Mouse (Mus musculus) kidney, embryonic 16.5 days (tissue): ENCODE measurements around the gene Arfgef3. TPM values are rescaled to one million over a fixed set of nuclear protein-coding genes. Genes with fewer than 3 reads are reported as not detected.

Experiments used
- ATAC-seq: fragments of 200-750 bp; cut with Nextera tagmentation; 2 replicates; pipeline ENCODE4 v1.8.0; 2017; ENCODE audit warnings: moderate TSS enrichment; ENCODE audit not compliant: low FRiP score, low TSS enrichment
- H3K27ac ChIP-seq: fragments of 300-500 bp; sonication (generic); 2 replicates; pipeline ENCODE4 v1.5.1; 2014; ENCODE audit warnings: low read length
- H3K27me3 ChIP-seq: fragments of 300-500 bp; sonication (generic); 2 replicates; pipeline ENCODE4 v1.6.1; 2014; ENCODE audit warnings: low read length, control low read depth, mixed read lengths; ENCODE audit not compliant: insufficient read depth
- H3K36me3 ChIP-seq: fragments of 300-500 bp; sonication (generic); 2 replicates; pipeline ENCODE4 v1.6.1; 2014; ENCODE audit warnings: low read length, control low read depth, mixed read lengths; ENCODE audit not compliant: insufficient read depth
- H3K4me1 ChIP-seq: fragments of 300-500 bp; sonication (generic); 2 replicates; pipeline ENCODE4 v1.6.1; 2014; ENCODE audit warnings: low read length, control low read depth, mixed read lengths; ENCODE audit not compliant: insufficient read depth
- H3K4me2 ChIP-seq: fragments of 300-500 bp; sonication (generic); replicated peaks from 2 replicates; pipeline ENCODE4 v1.6.1; 2014; ENCODE audit warnings: low read depth, low read length
- H3K4me3 ChIP-seq: fragments of 300-500 bp; sonication (generic); 2 replicates; pipeline ENCODE4 v1.5.1; 2014; ENCODE audit warnings: mild to moderate bottlenecking, low read length
- H3K9ac ChIP-seq: fragments of 300-500 bp; sonication (generic); replicated peaks from 2 replicates; pipeline ENCODE4 v1.6.1; 2014; ENCODE audit warnings: low read length
- H3K9me3 ChIP-seq: fragments of 300-500 bp; sonication (generic); 2 replicates; pipeline ENCODE4 v1.6.1; 2016; ENCODE audit warnings: low read length, control low read depth
- WGBS: fragments of 180-500 bp; shearing (Covaris S2); extraction: QIAGEN DNeasy Blood & Tissue Kit; methylation state at CpG from one replicate; pipeline ENCODE4 v1.1.7; 2014; 5-methylcytosine and 5-hydroxymethylcytosine counted together
- polyA plus RNA-seq: library from polyadenylated mRNA; unstranded; fragments of >200 nt; fragmentation: Nextera tagmentation; extraction: Ambion mirVana; gene quantifications from 2 replicates; pipeline ENCODE4 v1.2.1, GENCODE M21; 2015

Arfgef3 gene
- polyA plus RNA-seq, 1 experiment from 2014 or later, result 1.6 TPM

GRCm38 (mm10) chr10:18741024-18741423, 2.7 kb downstream of the Arfgef3 start:
- no peaks in the 10 kb centered on the region for H3K36me3 ChIP-seq
- no peak overlapping the region for H3K9ac ChIP-seq
- 0 out of 2 replicates have a peak, but pooled peaks cover 4% of the 10 kb centered on the region for H3K4me1 ChIP-seq
- H3K4me2 ChIP-seq, result no peak overlapping the region
- no peaks in the 10 kb centered on the region for H3K9me3 ChIP-seq
- H3K27me3 ChIP-seq, result peaks cover 9% of the 10 kb centered on the region; the same call in 1 of the 2 replicates
- 84% methylated on average over 8 of the region's 8 CpGs for WGBS
- no peak for ATAC-seq
- no peak overlapping the region for H3K27ac ChIP-seq
- H3K4me3 ChIP-seq, result no peak overlapping the region

GRCm38 (mm10) chr10:18728548-18728947, 15.2 kb downstream of the Arfgef3 start:
- H3K4me2 ChIP-seq, result no peak overlapping the region
- no peaks in the 10 kb centered on the region for H3K36me3 ChIP-seq
- H3K4me1 ChIP-seq, result no peaks in the 10 kb centered on the region
- no peaks in the 10 kb centered on the region for H3K9me3 ChIP-seq
- H3K9ac ChIP-seq, result no peak overlapping the region
- no peaks in the 10 kb centered on the region for H3K27me3 ChIP-seq
- no peak overlapping the region for H3K4me3 ChIP-seq
- no peak for ATAC-seq
- 91% methylated on average over 1 of the region's 1 CpGs for WGBS
- no peak overlapping the region for H3K27ac ChIP-seq

GRCm38 (mm10) chr10:18711436-18711835, 32.3 kb downstream of the Arfgef3 start:
- Histone ChIP-seq H3K4me1 (no peaks in the 10 kb centered on the region), H3K27ac (no peak overlapping the region), H3K27me3 (no peaks in the 10 kb centered on the region), H3K36me3 (no peaks in the 10 kb centered on the region), H3K9me3 (no peaks in the 10 kb centered on the region), H3K4me2 (no peak overlapping the region), H3K9ac (no peak overlapping the region), H3K4me3 (no peak overlapping the region)
- no peak for ATAC-seq
- WGBS, result 94% methylated on average over 4 of the region's 4 CpGs

GRCm38 (mm10) chr10:18710949-18711348, 32.8 kb downstream of the Arfgef3 start:
- no peaks in the 10 kb centered on the region for H3K36me3 ChIP-seq
- no peaks in the 10 kb centered on the region for H3K9me3 ChIP-seq
- 68% methylated on average over 6 of the region's 6 CpGs for WGBS
- no peak overlapping the region for H3K27ac ChIP-seq
- H3K4me2 ChIP-seq, result no peak overlapping the region
- ATAC-seq, result no peak
- H3K4me1 ChIP-seq, result no peaks in the 10 kb centered on the region
- no peak overlapping the region for H3K4me3 ChIP-seq
- H3K9ac ChIP-seq, result no peak overlapping the region
- H3K27me3 ChIP-seq, result no peaks in the 10 kb centered on the region

- 87% methylated on average over 2 of the region's 2 CpGs for WGBS
- no peak overlapping the region for H3K4me3 ChIP-seq
- H3K4me1 ChIP-seq, result peaks cover 2% of the 10 kb centered on the region
- no peak overlapping the region for H3K4me2 ChIP-seq
- H3K9me3 ChIP-seq, result no peaks in the 10 kb centered on the region
- H3K27me3 ChIP-seq, result no peaks in the 10 kb centered on the region
- no peak overlapping the region for H3K27ac ChIP-seq
- no peaks in the 10 kb centered on the region for H3K36me3 ChIP-seq
- no peak for ATAC-seq
- no peak overlapping the region for H3K9ac ChIP-seq
These were observed 33.9 kb downstream of the Arfgef3 start for GRCm38 (mm10) chr10:18709836-18710235.

GRCm38 (mm10) chr10:18708641-18709040, 35.1 kb downstream of the Arfgef3 start:
- H3K9ac ChIP-seq, result no peak overlapping the region
- no peaks in the 10 kb centered on the region for H3K9me3 ChIP-seq
- no peak overlapping the region for H3K27ac ChIP-seq
- no peak for ATAC-seq
- H3K4me3 ChIP-seq, result no peak overlapping the region
- no peaks in the 10 kb centered on the region for H3K36me3 ChIP-seq
- peaks cover 4% of the 10 kb centered on the region for H3K4me1 ChIP-seq
- H3K27me3 ChIP-seq, result no peaks in the 10 kb centered on the region
- no peak overlapping the region for H3K4me2 ChIP-seq
- WGBS, result 61% methylated on average over 1 of the region's 1 CpGs

GRCm38 (mm10) chr10:18704393-18705120, 39.2 kb downstream of the Arfgef3 start:
- Histone ChIP-seq H3K9ac (no peak overlapping the region), H3K36me3 (no peaks in the 10 kb centered on the region), H3K4me1 (peaks cover 4% of the 10 kb centered on the region), H3K4me2 (no peak overlapping the region), H3K27me3 (no peaks in the 10 kb centered on the region), H3K4me3 (no peak overlapping the region), H3K27ac (no peak overlapping the region), H3K9me3 (no peaks in the 10 kb centered on the region)
- 31% methylated on average over 4 of the region's 4 CpGs for WGBS
- ATAC-seq, result no peak

GRCm38 (mm10) chr10:18701517-18701916, 42.2 kb downstream of the Arfgef3 start:
- Histone ChIP-seq H3K36me3 (no peaks in the 10 kb centered on the region), H3K9me3 (no peaks in the 10 kb centered on the region), H3K4me2 (no peak overlapping the region), H3K27me3 (no peaks in the 10 kb centered on the region), H3K9ac (no peak overlapping the region), H3K4me3 (no peak overlapping the region), H3K4me1 (peaks cover 4% of the 10 kb centered on the region), H3K27ac (no peak overlapping the region)
- no peak for ATAC-seq

- H3K27ac ChIP-seq, result no peak overlapping the region
- ATAC-seq, result no peak
- no peaks in the 10 kb centered on the region for H3K27me3 ChIP-seq
- H3K4me1 ChIP-seq, result peaks cover 4% of the 10 kb centered on the region
- H3K9ac ChIP-seq, result no peak overlapping the region
- WGBS, result 72% methylated on average over 2 of the region's 2 CpGs
- no peaks in the 10 kb centered on the region for H3K36me3 ChIP-seq
- H3K4me2 ChIP-seq, result no peak overlapping the region
- no peak overlapping the region for H3K4me3 ChIP-seq
- no peaks in the 10 kb centered on the region for H3K9me3 ChIP-seq
These were observed 43.6 kb downstream of the Arfgef3 start for GRCm38 (mm10) chr10:18700117-18700516.

- no peak for ATAC-seq
- Histone ChIP-seq H3K36me3 (no peaks in the 10 kb centered on the region), H3K27me3 (no peaks in the 10 kb centered on the region), H3K4me3 (no peak overlapping the region), H3K9me3 (no peaks in the 10 kb centered on the region), H3K4me2 (no peak overlapping the region), H3K27ac (no peak overlapping the region), H3K4me1 (no peaks in the 10 kb centered on the region), H3K9ac (no peak overlapping the region)
- 82% methylated on average over 2 of the region's 2 CpGs for WGBS
These were observed 44.6 kb downstream of the Arfgef3 start for GRCm38 (mm10) chr10:18699151-18699550.
